Mouse (Mus musculus) layer of hippocampus, adult 9-10 months (tissue): ENCODE measurements around the gene Opa3.
A peak's percentile ranks its signal among the peaks of the same experiment; 100 is the strongest.

Experiments
- DNase-seq: peaks from one replicate; pipeline ENCODE4 v3.0.0; 2022; ENCODE audit warnings: low spot score

The Opa3 gene

GRCm38 (mm10) chr7:19214940-19215339 is 13.2 kb upstream of the Opa3 start:
- no peak for DNase-seq

- DNase-seq = no peak
These were observed 10.6 kb upstream of the Opa3 start for GRCm38 (mm10) chr7:19217492-19217891.

GRCm38 (mm10) chr7:19217944-19218343 is 10.2 kb upstream of the Opa3 start:
- no peak for DNase-seq

GRCm38 (mm10) chr7:19220061-19220460 is 8.1 kb upstream of the Opa3 start:
- no peak for DNase-seq

- DNase-seq = no peak
These were observed 5.9 kb upstream of the Opa3 start for GRCm38 (mm10) chr7:19222189-19222588.

GRCm38 (mm10) chr7:19222875-19223274 is 5.3 kb upstream of the Opa3 start:
- no peak for DNase-seq

GRCm38 (mm10) chr7:19224933-19225332 is 3.2 kb upstream of the Opa3 start:
- no peak for DNase-seq

- DNase-seq = peak; percentile 24
These were observed 1.0 kb upstream of the Opa3 start for GRCm38 (mm10) chr7:19226817-19227797.

- DNase-seq = no peak
These were observed 637 bp downstream of the Opa3 start for GRCm38 (mm10) chr7:19228793-19229148.

- DNase-seq = no peak
These were observed 1.3 kb downstream of the Opa3 start for GRCm38 (mm10) chr7:19229404-19229803.

GRCm38 (mm10) chr7:19230041-19230580 is 2.0 kb downstream of the Opa3 start:
- no peak for DNase-seq

- no peak for DNase-seq
These were observed 2.8 kb downstream of the Opa3 start for GRCm38 (mm10) chr7:19230899-19231298.

- DNase-seq = no peak
These were observed 3.7 kb downstream of the Opa3 start for GRCm38 (mm10) chr7:19231849-19232248.

- no peak for DNase-seq
These were observed 6.5 kb downstream of the Opa3 start for GRCm38 (mm10) chr7:19234652-19235051.

GRCm38 (mm10) chr7:19235092-19235671 is 7.0 kb downstream of the Opa3 start:
- DNase-seq = no peak

GRCm38 (mm10) chr7:19236411-19236810 is 8.3 kb downstream of the Opa3 start:
- DNase-seq = no peak

GRCm38 (mm10) chr7:19238344-19238743 is 10.2 kb downstream of the Opa3 start:
- DNase-seq = no peak

GRCm38 (mm10) chr7:19239423-19239822 is 11.3 kb downstream of the Opa3 start:
- peak; percentile 85 for DNase-seq

GRCm38 (mm10) chr7:19239986-19240385 is 11.9 kb downstream of the Opa3 start:
- no peak for DNase-seq

- DNase-seq = no peak
These were observed 12.8 kb downstream of the Opa3 start for GRCm38 (mm10) chr7:19240905-19241463.

- DNase-seq = no peak
These were observed 13.9 kb downstream of the Opa3 start for GRCm38 (mm10) chr7:19242005-19242404.

GRCm38 (mm10) chr7:19243858-19244257 is 15.7 kb downstream of the Opa3 start:
- no peak for DNase-seq

GRCm38 (mm10) chr7:19245083-19245482 is 16.9 kb downstream of the Opa3 start:
- DNase-seq = no peak
